Mouse (Mus musculus): Measurements from ENCODE around the gene Ehmt1. TPM values are rescaled to one million over a fixed set of nuclear protein-coding genes. Genes with fewer than 3 reads are reported as not detected.
A peak's percentile ranks its signal among the peaks of the same experiment; 100 is the strongest.

The Ehmt1 gene
- total RNA-seq, 2 experiments from 2014 or later = 46.7 to 49.8 TPM

DNA sequence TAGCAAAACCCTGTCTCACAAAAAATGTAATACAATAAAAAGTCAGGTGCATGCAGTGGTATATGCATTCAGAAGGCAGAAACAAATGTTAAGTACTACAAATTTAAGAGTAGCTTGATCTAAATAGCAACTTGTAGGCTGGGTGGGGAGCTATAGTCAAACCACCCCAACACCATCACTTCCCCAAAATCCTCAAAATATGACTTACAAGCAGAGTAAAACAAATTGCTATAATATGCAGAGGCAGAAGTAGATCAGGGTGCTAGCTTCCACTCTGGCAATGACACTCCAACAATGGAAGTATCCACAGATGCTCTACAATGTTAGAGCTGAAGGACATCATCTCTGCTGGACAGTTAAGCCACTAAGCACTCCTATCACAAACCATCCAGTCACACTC is 6.8 kb downstream of the Ehmt1 start:
- no peak for DNase-seq (ENCODE audit: low spot score in 2 of 2)

DNA sequence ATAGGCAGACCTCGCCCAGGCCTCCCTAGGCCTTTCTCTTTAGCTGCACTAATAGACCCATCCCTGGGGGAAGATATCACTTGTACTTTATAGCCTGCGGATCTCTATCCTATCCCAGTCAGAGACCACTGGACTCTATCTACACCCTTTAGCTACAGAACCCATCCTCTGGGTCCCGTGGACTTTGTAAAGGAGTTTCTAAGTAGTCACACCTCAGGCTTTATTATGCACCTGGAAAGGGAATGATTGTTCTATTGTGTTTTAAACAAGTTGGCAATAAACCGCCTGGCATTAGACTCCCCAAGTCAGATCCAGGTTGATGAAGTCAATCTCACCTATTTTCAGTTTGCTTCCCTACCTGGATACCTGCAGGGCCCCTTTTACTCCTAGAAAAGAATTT is 7.2 kb downstream of the Ehmt1 start:
- DNase-seq (ENCODE audit: low spot score in 2 of 2) = no peak

DNA sequence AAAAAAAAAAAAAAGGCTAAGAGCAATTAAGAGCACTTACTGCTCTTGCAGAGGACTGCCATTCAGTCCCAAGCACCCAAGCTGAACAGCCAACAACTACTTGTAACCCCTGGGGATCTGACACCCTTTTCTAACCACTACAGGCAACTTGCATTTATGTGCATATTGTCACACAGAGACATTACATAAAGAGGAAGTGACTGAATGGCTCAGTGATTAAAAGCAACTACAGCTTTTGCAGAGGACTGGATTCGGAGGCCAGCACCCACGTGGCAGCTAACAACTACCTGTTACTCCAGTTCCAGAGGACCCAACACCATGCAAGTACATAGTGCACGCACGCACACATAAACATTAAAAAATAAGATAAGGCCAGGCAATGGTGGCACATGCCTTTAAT is 8.9 kb downstream of the Ehmt1 start:
- no peak for DNase-seq (ENCODE audit: low spot score in 2 of 2)

DNA sequence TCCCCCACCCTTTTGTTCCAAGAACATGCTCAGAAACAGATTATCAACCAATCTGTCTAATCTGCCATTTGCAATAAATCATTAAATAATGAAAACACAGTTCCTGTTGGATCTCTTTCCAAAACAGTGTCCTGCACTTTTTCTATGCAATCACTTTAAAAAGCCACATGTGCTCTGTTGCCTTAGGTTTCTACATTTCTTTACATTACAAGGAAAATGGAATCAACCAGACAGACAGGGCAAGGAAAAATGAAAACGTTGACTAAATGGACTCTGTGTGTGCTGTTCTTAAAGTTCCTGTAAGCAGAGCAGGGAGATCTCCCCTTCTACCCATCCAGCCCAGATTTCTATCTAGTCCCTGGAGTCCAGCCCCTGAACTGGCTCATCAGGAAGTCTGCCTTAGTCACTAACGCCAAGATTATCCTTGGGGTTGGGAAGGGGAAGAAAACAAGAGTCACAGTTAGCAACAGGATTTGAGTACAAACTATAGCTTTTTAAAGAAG is 13.7 kb downstream of the Ehmt1 start:
- DNase-seq (ENCODE audit: low spot score in 2 of 2) = no peak

DNA sequence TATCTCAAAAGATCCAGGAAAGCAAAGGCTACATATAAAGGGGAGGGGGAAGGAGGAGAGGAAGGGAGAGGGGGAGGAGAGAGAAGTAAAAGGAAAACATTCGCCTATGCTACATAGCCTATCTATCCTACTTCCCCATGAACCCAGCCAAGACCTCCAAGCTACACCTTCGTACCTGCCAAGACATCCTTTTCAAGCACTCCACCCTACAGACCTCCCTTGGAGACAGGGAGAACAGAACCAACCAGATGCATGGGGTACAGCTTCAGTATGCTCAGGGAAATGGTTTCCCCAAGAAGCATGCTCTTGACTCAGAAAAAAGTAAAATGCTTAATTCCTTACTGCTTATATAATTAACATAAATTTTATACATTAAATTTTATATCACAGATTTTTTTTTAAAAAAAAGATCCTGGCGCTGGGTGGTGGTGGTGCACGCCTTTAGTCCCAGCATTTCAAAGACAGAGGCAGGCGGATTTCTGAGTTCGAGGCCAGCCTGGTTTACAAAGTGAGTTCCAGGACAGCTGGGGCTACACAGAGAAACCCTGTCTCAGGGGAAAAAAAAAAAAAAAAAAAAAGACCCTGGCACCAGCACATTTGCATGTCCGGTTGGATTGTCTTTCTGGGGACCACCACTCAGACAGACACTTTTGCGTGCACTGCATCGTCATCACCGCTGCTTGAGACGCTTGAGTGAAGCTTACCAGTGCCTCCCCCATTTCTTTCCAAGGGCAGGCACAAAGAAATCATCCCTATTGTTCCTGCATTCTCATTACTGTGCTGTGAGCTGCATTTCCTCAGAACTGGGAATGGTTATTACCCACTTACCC is 14.4 kb downstream of the Ehmt1 start:
- no peak for DNase-seq (ENCODE audit: low spot score in 2 of 2)

DNA sequence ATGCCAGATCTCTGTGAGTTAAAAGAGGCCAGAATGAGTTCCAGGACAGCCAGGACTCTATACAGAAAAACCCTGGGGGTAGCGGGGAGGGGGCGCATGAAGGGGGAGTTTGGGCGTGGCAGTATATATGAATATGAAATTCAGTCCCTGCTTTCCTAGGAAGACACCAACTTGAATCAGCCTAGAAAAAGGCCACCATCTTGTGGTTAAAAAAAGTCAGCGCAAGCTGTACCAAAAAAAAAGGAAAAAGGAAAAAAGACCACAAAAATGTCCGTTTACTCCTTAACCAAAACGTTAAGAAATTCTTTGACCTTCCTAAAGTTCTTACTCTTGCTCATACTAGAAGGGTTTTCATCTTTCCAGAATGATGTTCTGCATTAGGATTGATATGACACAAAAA is 16.4 kb downstream of the Ehmt1 start:
- no peak for DNase-seq (ENCODE audit: low spot score in 2 of 2)

DNA sequence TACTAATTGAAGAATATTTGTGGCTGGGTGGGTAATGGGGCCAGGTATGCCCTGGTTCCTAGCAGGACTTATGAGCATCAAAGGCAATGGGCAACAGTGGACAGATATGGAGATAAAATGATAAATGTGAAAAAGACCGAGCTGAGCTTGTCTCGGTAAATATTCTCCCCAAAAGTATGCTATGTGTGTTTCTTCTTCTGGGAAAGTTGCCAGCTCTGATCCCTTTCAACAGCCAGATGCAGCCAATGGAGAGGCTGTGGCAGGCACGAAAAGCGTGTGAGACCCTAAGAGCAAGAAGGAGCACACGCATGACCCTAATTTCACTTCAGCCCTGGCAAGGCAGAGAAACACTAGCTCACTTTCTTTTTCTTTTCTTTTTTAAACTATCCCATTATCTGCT is 18.4 kb downstream of the Ehmt1 start:
- DNase-seq (ENCODE audit: low spot score in 2 of 2) = peak; percentile 8 to 22

DNA sequence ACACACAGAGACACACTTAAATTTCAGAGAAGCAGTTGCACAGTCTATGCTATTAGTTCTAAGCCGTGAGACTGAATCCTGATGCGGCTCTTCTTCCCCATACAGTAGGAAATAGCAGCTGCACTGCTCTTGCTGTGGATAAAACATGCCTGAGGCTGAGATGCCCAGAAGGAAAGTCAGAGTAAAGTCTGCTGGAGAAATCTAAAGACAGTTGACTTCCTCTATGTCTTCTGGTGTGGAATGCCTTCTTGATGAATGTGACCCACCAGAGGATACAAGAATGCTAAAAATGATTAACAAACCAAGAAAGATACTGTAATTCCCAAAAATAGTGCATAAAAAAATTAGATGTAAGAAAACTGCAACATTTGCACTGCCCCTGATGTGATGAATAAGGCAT is 20.1 kb downstream of the Ehmt1 start:
- no peak for DNase-seq (ENCODE audit: low spot score in 2 of 2)

DNA sequence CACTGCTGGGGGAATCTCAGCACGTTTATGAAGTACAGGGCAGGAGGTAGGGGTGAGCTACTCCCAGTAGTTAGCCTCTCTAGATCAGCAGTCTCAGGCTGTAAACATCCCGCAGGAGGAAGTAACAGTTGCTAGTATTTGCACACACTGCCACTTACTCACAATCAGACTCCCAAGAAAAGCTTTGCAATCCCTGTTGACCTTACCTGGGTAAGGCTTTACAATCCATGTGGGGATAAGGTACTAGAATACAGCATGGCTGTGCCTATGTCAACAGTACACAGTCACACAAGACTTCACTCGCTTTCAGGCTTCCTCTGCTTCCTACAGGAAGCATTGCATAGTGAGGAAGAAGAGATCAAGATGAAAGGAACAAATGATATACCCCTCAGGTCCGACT is 22.7 kb downstream of the Ehmt1 start:
- no peak for DNase-seq (ENCODE audit: low spot score in 2 of 2)

DNA sequence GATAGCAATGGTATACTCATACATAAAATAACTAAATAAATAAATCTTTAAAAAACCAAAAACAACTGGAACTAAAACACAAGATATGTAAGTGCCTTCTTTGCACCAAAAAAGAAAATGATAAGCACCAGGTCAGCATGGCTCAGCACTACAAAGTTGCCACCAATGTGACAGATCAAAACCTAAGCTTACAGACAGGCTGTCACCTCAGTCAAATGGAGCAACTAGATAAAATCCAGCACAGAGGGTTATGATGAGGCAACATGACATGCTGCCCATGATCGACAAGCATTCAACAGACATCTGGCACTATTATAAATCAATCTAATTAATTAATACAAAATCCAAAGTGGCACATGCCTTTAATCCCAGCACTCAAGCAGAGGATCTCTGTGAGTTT is 25.2 kb downstream of the Ehmt1 start:
- no peak for DNase-seq (ENCODE audit: low spot score in 2 of 2)

DNA sequence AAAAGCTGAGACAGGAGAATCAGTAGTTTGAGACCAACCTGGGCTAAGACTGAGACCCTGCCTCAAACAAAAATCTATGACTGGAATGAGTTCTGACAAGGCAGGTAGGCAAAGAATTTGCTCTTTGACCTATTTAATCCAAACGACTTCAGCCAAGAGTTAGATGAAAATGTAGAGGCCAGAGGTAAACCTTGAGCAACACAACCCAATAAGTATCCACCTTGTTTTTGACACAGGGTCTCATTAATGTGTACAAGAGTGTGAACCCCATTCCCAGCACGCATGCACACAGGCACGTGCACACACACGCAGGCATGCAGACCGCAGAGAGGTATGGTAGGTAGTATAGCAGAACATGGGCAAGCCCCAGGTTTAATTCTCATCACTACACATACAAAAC is 27.1 kb downstream of the Ehmt1 start:
- DNase-seq (ENCODE audit: low spot score in 2 of 2) = no peak

DNA sequence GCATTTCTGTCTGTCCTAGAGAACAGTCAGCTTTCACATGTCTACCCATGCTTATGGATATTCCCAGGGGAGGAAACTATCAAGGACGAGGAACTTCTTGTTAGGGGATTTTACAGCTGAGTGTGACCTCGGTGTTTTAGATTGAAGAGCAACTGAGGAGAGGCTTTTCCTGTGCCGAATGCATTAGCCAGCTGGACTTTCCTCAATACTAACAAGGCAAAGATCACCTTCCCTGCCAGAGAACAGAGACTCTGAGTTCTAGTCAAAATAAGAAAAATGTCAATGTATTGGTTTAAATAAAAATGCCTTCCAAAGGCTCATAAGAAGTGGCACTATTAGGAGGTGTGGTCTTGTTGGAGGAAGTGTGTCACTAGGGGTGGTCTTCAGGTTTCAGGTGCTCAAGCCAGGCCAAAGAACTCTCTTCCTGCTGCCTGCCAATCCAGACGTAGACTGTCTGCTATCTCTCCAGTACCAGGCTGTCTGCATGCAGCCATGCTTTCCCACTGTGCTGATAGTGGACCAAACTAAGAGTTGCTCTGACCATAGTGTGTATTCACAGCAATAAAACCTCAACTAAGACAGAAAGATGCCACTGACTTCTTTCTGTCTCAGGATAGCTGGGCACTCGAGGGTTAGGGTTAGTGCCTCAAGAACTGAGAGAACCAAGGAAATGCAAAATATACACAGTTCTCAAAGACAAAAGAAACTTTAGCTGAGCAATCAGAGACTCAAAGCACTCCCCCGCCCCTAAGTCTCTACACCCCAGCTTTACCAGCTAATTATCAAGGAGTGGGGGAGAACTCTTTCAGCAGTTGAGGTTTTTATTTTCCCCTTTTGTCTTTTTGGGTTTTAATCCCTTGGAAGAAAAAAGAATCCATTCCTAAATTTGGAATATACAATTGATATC is 28.6 kb downstream of the Ehmt1 start:
- no peak for DNase-seq (ENCODE audit: low spot score in 2 of 2)

DNA sequence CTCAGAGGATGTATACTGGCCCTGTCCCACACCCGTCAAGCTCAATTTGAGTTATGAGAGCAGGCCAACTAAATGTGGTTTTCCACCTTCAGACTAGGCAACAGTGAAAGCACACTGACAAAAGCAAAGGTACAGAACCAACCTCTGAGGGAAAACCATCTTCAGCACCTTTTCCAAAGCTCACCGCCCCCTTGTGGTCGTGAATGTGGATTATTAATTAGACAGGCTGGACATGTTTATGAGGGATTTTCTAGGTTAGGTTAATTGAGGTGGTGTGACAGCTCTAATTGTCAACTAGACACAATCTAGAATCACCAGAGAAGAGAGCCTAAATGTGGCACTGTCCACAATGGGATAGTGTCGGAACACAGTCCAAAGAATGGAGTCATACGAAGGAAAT is 30.5 kb downstream of the Ehmt1 start:
- DNase-seq (ENCODE audit: low spot score in 2 of 2) = no peak

DNA sequence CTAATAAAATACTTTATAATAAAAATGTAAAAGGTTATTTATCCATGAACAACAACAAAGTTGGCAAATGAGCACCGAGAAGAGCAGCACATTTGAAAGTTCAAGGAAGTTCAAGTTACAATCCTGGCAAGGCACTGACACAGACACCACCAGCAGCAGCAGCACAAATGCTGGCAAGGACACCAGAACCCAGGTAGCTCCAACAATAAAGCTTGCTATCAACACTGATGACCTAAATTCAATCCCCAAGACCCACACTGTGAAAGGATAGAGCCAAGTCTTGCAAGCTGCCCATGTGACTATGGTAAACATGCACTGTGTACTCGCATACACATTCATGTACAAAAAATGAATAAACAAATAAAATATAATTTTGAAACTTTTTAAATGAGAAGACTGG is 38.7 kb downstream of the Ehmt1 start:
- no peak for DNase-seq (ENCODE audit: low spot score in 2 of 2)

DNA sequence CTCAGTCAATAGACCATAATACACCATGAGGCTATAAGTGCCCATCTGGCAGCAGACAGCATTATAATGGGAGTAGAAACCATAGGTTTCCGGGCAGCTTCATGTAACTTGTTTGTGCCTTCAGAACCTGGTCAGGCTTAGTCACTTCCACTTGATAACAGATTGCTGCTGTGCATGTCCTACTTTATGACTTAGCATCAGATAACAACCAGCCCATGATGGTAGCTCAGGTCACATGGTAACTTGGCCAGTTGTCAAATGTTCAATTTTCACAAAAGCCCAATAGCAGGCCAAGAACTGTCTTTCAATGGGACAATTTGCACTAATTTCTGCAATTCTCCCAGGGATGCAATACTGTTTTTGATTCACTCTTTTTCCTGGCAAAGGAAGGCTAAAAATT is 48.5 kb downstream of the Ehmt1 start:
- no peak for DNase-seq (ENCODE audit: low spot score in 2 of 2)

DNA sequence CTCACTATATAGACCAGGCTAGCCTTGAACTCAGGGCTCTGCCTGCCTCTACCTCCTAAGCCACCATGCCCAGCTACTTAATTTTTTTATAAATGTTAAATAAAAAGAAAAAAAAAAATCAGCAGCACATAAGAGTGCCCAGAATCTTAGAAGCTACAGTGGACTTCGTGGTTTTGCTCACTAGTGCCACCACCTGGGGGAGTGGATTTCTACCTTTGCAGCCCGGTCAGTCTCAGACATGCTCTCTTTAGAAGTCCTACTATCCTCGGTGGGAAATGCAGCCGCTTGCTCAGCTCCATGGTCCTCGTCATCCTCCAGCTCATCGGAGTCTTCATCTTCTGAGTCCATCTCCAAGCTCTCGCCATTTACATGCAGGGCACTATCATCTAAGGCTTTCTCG is 56.4 kb downstream of the Ehmt1 start:
- DNase-seq (ENCODE audit: low spot score in 2 of 2) = peak; percentile 40 to 43

DNA sequence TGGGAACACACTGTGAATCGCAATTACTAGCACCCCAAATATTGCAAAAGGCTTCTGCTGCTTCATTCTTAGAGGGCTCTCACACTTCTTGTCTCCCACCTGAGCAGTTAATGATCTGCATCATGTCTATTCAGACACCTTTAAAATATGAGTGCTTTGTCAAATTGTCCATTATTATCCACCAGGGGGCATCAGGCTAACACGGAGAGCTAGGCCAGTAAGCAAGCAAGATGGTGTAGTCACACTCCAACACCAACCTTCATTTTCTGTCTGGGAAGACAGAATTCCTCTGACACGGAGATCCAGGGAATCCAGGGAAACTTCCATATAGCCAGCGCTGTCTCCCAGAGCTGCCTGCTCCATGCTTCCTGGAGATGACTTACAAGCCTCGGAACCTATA is 67.0 kb downstream of the Ehmt1 start:
- no peak for DNase-seq (ENCODE audit: low spot score in 2 of 2)

DNA sequence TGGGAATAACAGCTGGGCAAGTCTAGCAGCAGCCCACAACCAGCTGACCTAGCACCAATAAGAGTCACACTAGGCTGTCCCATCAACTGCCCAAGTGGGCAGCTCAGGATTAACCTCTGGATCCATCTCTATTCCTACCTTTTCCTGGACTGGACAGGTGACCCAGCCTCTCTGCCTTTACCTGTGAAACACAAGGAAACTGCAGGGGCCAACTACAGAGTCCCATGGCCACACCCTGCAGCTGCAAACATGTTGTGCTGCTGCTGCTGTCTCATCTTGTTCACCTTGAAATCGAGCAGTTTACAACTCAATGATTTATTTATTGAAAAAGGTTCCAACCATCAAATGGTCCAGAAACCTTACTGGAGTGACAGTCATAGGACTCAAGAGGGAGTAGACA is 72.9 kb downstream of the Ehmt1 start:
- DNase-seq (ENCODE audit: low spot score in 2 of 2) = no peak

DNA sequence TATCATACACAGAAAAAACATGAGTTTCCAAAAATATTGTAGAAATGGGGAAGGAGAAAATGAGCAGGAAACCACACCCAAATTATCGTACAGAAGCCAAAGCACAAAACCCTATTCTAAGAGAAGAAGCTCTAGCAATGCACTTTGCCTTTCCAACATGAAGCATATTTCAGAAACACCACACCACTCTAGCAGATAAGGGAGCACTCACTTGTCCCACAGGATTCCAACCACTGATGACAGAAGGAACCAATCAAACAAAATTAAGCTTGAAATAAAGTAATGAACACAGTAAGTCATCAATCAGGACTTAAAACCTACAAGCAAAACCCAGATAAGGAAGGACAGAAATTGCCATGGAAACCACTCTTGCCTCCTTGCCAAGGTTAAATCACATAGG is 74.2 kb downstream of the Ehmt1 start:
- DNase-seq (ENCODE audit: low spot score in 2 of 2) = no peak

DNA sequence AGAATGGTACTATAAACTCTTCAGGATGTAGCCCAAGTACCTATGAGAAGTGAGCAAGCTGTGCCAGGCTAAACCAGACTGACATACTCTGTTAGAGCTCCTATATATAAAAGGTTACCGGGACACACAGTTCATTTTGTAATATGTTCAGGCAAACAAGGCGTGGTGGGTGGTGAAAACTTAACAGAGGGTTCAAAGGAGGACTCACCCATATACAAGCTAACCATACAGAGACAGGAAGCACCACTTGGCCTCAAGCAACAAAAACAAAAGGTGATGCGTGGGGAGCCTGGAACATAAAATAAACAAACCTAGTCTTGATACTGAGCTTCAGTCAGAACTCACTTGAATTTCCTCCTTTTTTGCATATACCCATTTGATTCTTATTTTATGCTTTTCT is 88.8 kb downstream of the Ehmt1 start:
- DNase-seq (ENCODE audit: low spot score in 2 of 2) = no peak

DNA sequence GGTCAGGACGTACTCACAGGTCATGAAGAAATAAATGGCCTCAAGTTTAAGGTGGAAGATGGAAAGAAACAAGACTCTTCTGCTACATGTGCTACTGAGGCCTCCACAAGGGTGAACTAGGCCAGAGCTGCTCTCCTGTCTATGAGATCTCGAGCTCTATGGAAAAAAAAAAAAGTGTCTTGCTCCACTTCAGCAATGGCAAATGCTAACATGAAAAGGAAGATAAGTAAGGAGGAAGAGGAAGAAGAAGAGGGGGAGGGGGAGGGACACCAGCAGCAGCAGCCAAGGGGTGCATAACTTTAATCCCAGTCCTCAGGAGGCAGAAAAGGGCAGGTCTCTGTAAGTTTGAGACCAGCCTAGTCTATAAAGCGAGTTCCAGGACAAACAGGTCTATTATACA is 109.7 kb downstream of the Ehmt1 start:
- no peak for DNase-seq (ENCODE audit: low spot score in 2 of 2)

DNA sequence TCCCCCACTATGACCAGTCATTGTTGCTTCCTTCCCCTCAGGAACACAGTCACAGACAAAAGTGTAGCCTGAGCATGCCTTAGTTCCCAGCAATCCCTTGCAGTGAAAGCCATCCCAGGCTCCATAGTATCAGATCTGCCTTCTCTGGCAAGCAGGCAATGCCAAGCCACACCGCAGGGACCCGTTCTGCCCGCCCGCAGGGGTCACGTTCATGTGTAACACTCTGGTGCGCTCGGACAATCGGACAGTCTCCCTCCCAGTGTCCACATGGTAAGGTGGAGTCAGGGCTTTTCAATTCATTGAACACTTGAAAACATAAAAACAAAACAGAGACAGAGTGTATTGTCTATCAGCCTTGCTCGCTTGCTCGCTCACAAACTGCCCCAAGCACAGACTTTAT is 111.7 kb downstream of the Ehmt1 start:
- DNase-seq (ENCODE audit: low spot score in 2 of 2) = no peak
